Mouse (Mus musculus): ENCODE data around the gene Lcp1. TPM values are rescaled to one million over a fixed set of nuclear protein-coding genes. Genes with fewer than 3 reads are reported as not detected.

Lcp1 gene
- polyA plus RNA-seq, 1 experiment = 0.03 TPM

GRCm38 (mm10) chr14:75222386-75222785 lies 91.5 kb downstream of the Lcp1 start:
- TF ChIP-seq GATA1 (IDR thresholded peaks at IDR 0.05; ENCODE audit: low read length) = no peak

GRCm38 (mm10) chr14:75227453-75228084 lies 96.7 kb downstream of the Lcp1 start:
- TF ChIP-seq GATA1 (IDR thresholded peaks at IDR 0.05; ENCODE audit: low read length) = no peak

GRCm38 (mm10) chr14:75229834-75230233 lies 98.9 kb downstream of the Lcp1 start:
- no peak for TF ChIP-seq GATA1 (IDR thresholded peaks at IDR 0.05; ENCODE audit: low read length)

GRCm38 (mm10) chr14:75233070-75233469 lies 102.2 kb downstream of the Lcp1 start:
- TF ChIP-seq GATA1 (IDR thresholded peaks at IDR 0.05; ENCODE audit: low read length) = no peak

- TF ChIP-seq GATA1 (IDR thresholded peaks at IDR 0.05; ENCODE audit: low read length) = no peak
These were observed 104.7 kb downstream of the Lcp1 start for GRCm38 (mm10) chr14:75235552-75235951.

- TF ChIP-seq GATA1 (IDR thresholded peaks at IDR 0.05; ENCODE audit: low read length) = no peak
These were observed 105.2 kb downstream of the Lcp1 start for GRCm38 (mm10) chr14:75235955-75236635.

GRCm38 (mm10) chr14:75236636-75237003 lies 105.7 kb downstream of the Lcp1 start:
- TF ChIP-seq GATA1 (IDR thresholded peaks at IDR 0.05; ENCODE audit: low read length) = no peak

GRCm38 (mm10) chr14:75237096-75237495 lies 106.2 kb downstream of the Lcp1 start:
- no peak for TF ChIP-seq GATA1 (IDR thresholded peaks at IDR 0.05; ENCODE audit: low read length)

- no peak for TF ChIP-seq GATA1 (IDR thresholded peaks at IDR 0.05; ENCODE audit: low read length)
These were observed 107.3 kb downstream of the Lcp1 start for GRCm38 (mm10) chr14:75238054-75238692.

GRCm38 (mm10) chr14:75242087-75242486 lies 111.2 kb downstream of the Lcp1 start, which contains the start of gene Cpb2:
Gene Cpb2, plus strand, starts transcription at chr14:75242287.
- TF ChIP-seq GATA1 (IDR thresholded peaks at IDR 0.05; ENCODE audit: low read length) = no peak

- no peak for TF ChIP-seq GATA1 (IDR thresholded peaks at IDR 0.05; ENCODE audit: low read length)
These were observed 115.4 kb downstream of the Lcp1 start for GRCm38 (mm10) chr14:75246024-75247000.

GRCm38 (mm10) chr14:75250432-75250831 lies 119.5 kb downstream of the Lcp1 start:
- no peak for TF ChIP-seq GATA1 (IDR thresholded peaks at IDR 0.05; ENCODE audit: low read length)

GRCm38 (mm10) chr14:75256521-75256920 lies 125.6 kb downstream of the Lcp1 start:
- no peak for TF ChIP-seq GATA1 (IDR thresholded peaks at IDR 0.05; ENCODE audit: low read length)

GRCm38 (mm10) chr14:75269531-75269930 lies 138.6 kb downstream of the Lcp1 start:
- no peak for TF ChIP-seq GATA1 (IDR thresholded peaks at IDR 0.05; ENCODE audit: low read length)

GRCm38 (mm10) chr14:75279716-75280115 lies 148.8 kb downstream of the Lcp1 start:
- TF ChIP-seq GATA1 (IDR thresholded peaks at IDR 0.05; ENCODE audit: low read length) = no peak
